Comparison of ENCODE assay signal across 13 mouse cellular contexts in genomic region chr5:32058481-32059253, GRCm38 (mm10).
DNase-seq lines count a peak whose midpoint lies in the region; ATAC-seq and TF ChIP-seq lines count a peak whose summit lies in the region.
"Had no signal": no experiment of that assay in that cellular context is flagged by ENCODE, and none has a peak within 500 bp of the region (broad histone marks: within the 10 kb centered on the region; RNA-seq: fewer than 3 reads in every experiment).

No protein-coding gene starts in this region.

- H3K9me3 ChIP-seq in heart, embryonic 10.5 days = no peaks in the 10 kb centered on the region
- no peaks in the 10 kb centered on the region for H3K9me3 ChIP-seq in lung, embryonic 14.5 days (ENCODE audit: low read depth, low read length)
- no peaks in the 10 kb centered on the region for H3K9me3 ChIP-seq in embryonic facial prominence, embryonic 10.5 days
- no peaks in the 10 kb centered on the region for H3K9me3 ChIP-seq in intestine, embryonic 16.5 days (ENCODE audit: control insufficient read depth, low read length)
- H3K9me3 ChIP-seq: limb, embryonic 12.5 days had no signal

- no peaks in the 10 kb centered on the region for H3K27me3 ChIP-seq in heart, embryonic 10.5 days (ENCODE audit: insufficient read depth, poor library complexity, severe bottlenecking)
- H3K27me3 ChIP-seq in lung, embryonic 14.5 days (ENCODE audit: insufficient read depth, low read length) = no peaks in the 10 kb centered on the region
- H3K27me3 ChIP-seq in embryonic facial prominence, embryonic 10.5 days (replicated peaks; ENCODE audit: low read depth, poor library complexity, severe bottlenecking) = no peaks in the 10 kb centered on the region
- no peaks in the 10 kb centered on the region for H3K27me3 ChIP-seq in intestine, embryonic 16.5 days (replicated peaks; ENCODE audit: control insufficient read depth, insufficient read depth, low read length)
- H3K27me3 ChIP-seq: limb, embryonic 12.5 days; megakaryocyte, embryonic 14.5 days had no signal

- H3K4me2 ChIP-seq in lung, embryonic 14.5 days = peak overlapping the region; percentile 37
- no peak overlapping the region for H3K4me2 ChIP-seq in intestine, embryonic 16.5 days (ENCODE audit: low read depth, low read length)

- peak; percentile 59 for DNase-seq in heart, embryonic 10.5 days (ENCODE audit: low spot score)
- no peak for DNase-seq in heart, adult 18-20 months
- peak; percentile 47 for DNase-seq in lung, embryonic 14.5 days
- no peak for DNase-seq in lung, postnatal 10 days
- peak; percentile 2 for DNase-seq in embryonic facial prominence, embryonic 10.5 days (ENCODE audit: low spot score)
- no peak for DNase-seq in right cerebral cortex, postnatal 4 days
- no peak for DNase-seq in right cerebral cortex, adult 2 months (ENCODE audit: low spot score in 2 of 2)
- DNase-seq: cerebellum, adult 18-20 months; thymus, postnatal 14 days had no signal

- WGBS in heart, embryonic 10.5 days = 71% methylated on average over 8 of the region's 8 CpGs
- WGBS in lung, embryonic 14.5 days = 23% methylated on average over 8 of the region's 8 CpGs
- 84% methylated on average over 8 of the region's 8 CpGs for WGBS in embryonic facial prominence, embryonic 10.5 days
- WGBS in intestine, embryonic 16.5 days = 31% methylated on average over 8 of the region's 8 CpGs

- H3K4me3 ChIP-seq in heart, embryonic 10.5 days = no peak overlapping the region
- no peak overlapping the region for H3K4me3 ChIP-seq in lung, embryonic 14.5 days (ENCODE audit: low read depth, low read length)
- no peak overlapping the region for H3K4me3 ChIP-seq in embryonic facial prominence, embryonic 10.5 days
- H3K4me3 ChIP-seq in intestine, embryonic 16.5 days (ENCODE audit: low read length) = no peak overlapping the region
- H3K4me3 ChIP-seq: limb, embryonic 12.5 days; megakaryocyte, embryonic 14.5 days had no signal

- no peak for TF ChIP-seq CTCF in lung, embryonic 14.5 days (IDR thresholded peaks at IDR 0.05; ENCODE audit: low read depth)

- peaks cover 2% of the 10 kb centered on the region; the same call in 1 of the 2 replicates for H3K36me3 ChIP-seq in heart, embryonic 10.5 days
- no peaks in the 10 kb centered on the region for H3K36me3 ChIP-seq in lung, embryonic 14.5 days (ENCODE audit: insufficient read depth)
- no peaks in the 10 kb centered on the region for H3K36me3 ChIP-seq in embryonic facial prominence, embryonic 10.5 days (replicated peaks)
- H3K36me3 ChIP-seq in intestine, embryonic 16.5 days (ENCODE audit: control insufficient read depth, insufficient read depth, low read length) = no peaks in the 10 kb centered on the region
- H3K36me3 ChIP-seq: limb, embryonic 12.5 days had no signal

- no peak overlapping the region for H3K9ac ChIP-seq in lung, embryonic 14.5 days
- no peak overlapping the region for H3K9ac ChIP-seq in intestine, embryonic 16.5 days (ENCODE audit: low read depth, low read length)
- H3K9ac ChIP-seq: limb, embryonic 12.5 days had no signal

- no peaks in the 10 kb centered on the region for H3K4me1 ChIP-seq in heart, embryonic 10.5 days
- H3K4me1 ChIP-seq in lung, embryonic 14.5 days (ENCODE audit: insufficient read depth) = peaks cover 7% of the 10 kb centered on the region; the same call in 1 of the 2 replicates
- no peaks in the 10 kb centered on the region; the same call in 1 of the 2 replicates for H3K4me1 ChIP-seq in embryonic facial prominence, embryonic 10.5 days
- peaks cover 11% of the 10 kb centered on the region for H3K4me1 ChIP-seq in intestine, embryonic 16.5 days (ENCODE audit: control insufficient read depth, insufficient read depth, low read length)

- no peak for ATAC-seq in lung, embryonic 14.5 days (ENCODE audit: insufficient read depth)
- peak; percentile 59 for ATAC-seq in intestine, embryonic 16.5 days
- ATAC-seq: hindbrain, embryonic 16.5 days had no signal

- H3K27ac ChIP-seq in heart, embryonic 10.5 days = no peak overlapping the region
- peak overlapping the region; percentile 68; the same call in 1 of the 2 replicates for H3K27ac ChIP-seq in lung, embryonic 14.5 days (ENCODE audit: low read depth)
- H3K27ac ChIP-seq in embryonic facial prominence, embryonic 10.5 days (replicated peaks) = no peak overlapping the region
- peak overlapping the region; percentile 81 for H3K27ac ChIP-seq in intestine, embryonic 16.5 days (ENCODE audit: low read length)

Comparison
In these comparisons a context has a peak if more than half of its experiments do, and no peak if none do; other contexts are left out.
1. DNase-seq: peak in heart, embryonic 10.5 days (single experiment), lung, embryonic 14.5 days (single experiment) and embryonic facial prominence, embryonic 10.5 days (single experiment); none in heart, adult 18-20 months (0 of 2), lung, postnatal 10 days (single experiment), right cerebral cortex, postnatal 4 days (single experiment) and right cerebral cortex, adult 2 months (0 of 2).
2. H3K27ac ChIP-seq: peak in lung, embryonic 14.5 days (single experiment) and intestine, embryonic 16.5 days (single experiment); none in heart, embryonic 10.5 days (single experiment) and embryonic facial prominence, embryonic 10.5 days (single experiment).